Mouse (Mus musculus): Measurements from ENCODE around the gene Tsen15. TPM values are rescaled to one million over a fixed set of nuclear protein-coding genes. Genes with fewer than 3 reads are reported as not detected.

Gene Tsen15
- polyA plus RNA-seq, 1 experiment: 26.4 TPM

DNA sequence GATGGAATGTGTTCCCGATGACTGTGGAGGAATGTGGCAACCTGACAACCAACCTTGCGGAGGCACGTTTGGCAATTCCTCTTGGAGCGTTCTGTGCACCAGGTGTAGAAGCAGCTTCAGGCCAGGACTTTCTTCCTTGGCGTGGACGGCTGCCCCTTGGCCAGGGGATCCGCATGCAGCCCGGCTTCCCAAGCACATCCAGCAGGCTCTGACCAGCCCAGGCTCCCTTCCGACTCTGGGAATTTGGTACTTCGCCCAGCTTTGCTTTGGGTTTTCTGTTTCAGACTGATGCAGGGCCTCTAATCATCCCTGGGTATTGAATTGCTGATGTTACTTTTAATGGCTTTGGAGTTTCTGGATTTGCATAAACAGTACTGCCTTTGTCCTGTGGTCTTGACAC is 28.0 kb upstream of the Tsen15 start:
- H3K4me2 ChIP-seq (ENCODE audit: low read depth): no peak overlapping the region
- H3K4me3 ChIP-seq: no peak overlapping the region
- TF ChIP-seq SRF (IDR thresholded peaks at IDR 0.05; ENCODE audit: control insufficient read depth, insufficient read length, low read depth) (no peak), MAX (IDR thresholded peaks at IDR 0.05; ENCODE audit: low read depth) (no peak), TCF12 (IDR thresholded peaks at IDR 0.05; ENCODE audit: insufficient read depth, poor library complexity, severe bottlenecking) (no peak), TCF3 (IDR thresholded peaks at IDR 0.05; ENCODE audit: insufficient read length, low read depth) (no peak), POLR2A (IDR thresholded peaks at IDR 0.05; ENCODE audit: insufficient read length, low read depth) (no peak), POLR2AphosphoS2 (IDR thresholded peaks at IDR 0.05; ENCODE audit: insufficient read length, low read depth) (no peak), REST (IDR thresholded peaks at IDR 0.05; ENCODE audit: insufficient read depth, insufficient read length) (no peak)
- H3K27me3 ChIP-seq (ENCODE audit: control insufficient read depth, insufficient read depth, insufficient read length): peaks cover 42% of the 10 kb centered on the region
- no peaks in the 10 kb centered on the region for H3K79me2 ChIP-seq (ENCODE audit: control insufficient read depth, insufficient read depth)
- H3ac ChIP-seq (ENCODE audit: control insufficient read depth, insufficient read length): no peak overlapping the region
- H3K36me3 ChIP-seq (ENCODE audit: control insufficient read depth, insufficient read depth): no peaks in the 10 kb centered on the region

DNA sequence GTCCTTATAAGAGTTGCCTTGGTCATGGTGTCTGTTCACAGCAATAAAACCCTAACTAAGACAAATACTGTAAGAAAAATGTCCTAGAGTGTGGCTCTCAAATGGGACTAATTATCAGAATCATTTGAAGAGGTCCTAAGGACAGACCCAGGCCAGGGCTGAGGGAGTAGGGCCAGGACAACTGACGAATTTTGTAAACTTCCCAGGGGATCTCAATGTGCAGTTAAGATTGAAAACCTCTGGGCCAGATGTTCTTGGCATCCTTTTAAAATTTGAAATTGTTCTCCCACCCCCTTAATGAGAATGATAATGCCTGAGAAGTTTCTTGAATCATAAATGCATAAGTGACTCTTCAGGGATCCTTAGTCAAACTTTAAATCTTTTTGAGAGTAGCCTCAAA is 27.5 kb upstream of the Tsen15 start:
- Histone ChIP-seq H3K4me2 (ENCODE audit: low read depth) (no peak overlapping the region), H3K79me2 (ENCODE audit: control insufficient read depth, insufficient read depth) (no peaks in the 10 kb centered on the region), H3K27me3 (ENCODE audit: control insufficient read depth, insufficient read depth, insufficient read length) (peaks cover 37% of the 10 kb centered on the region), H3K4me3 (no peak overlapping the region), H3ac (ENCODE audit: control insufficient read depth, insufficient read length) (no peak overlapping the region), H3K36me3 (ENCODE audit: control insufficient read depth, insufficient read depth) (no peaks in the 10 kb centered on the region)
- TF ChIP-seq POLR2AphosphoS2 (IDR thresholded peaks at IDR 0.05; ENCODE audit: insufficient read length, low read depth) (no peak), TCF3 (IDR thresholded peaks at IDR 0.05; ENCODE audit: insufficient read length, low read depth) (no peak), MAX (IDR thresholded peaks at IDR 0.05; ENCODE audit: low read depth) (no peak), MYOG (IDR thresholded peaks at IDR 0.05; ENCODE audit: control insufficient read depth in 1 of 3, insufficient read depth in 1 of 3, insufficient read length in 2 of 3, low read depth in 2 of 3) (no peak), E2F4 (IDR thresholded peaks at IDR 0.05; ENCODE audit: insufficient read depth) (no peak), REST (IDR thresholded peaks at IDR 0.05; ENCODE audit: insufficient read depth, insufficient read length) (no peak), POLR2A (IDR thresholded peaks at IDR 0.05; ENCODE audit: insufficient read length, low read depth) (no peak), MYOD1 (IDR thresholded peaks at IDR 0.05; ENCODE audit: control insufficient read depth in 1 of 3, insufficient read length in 2 of 3, low read depth in 2 of 3) (no peak), TCF12 (IDR thresholded peaks at IDR 0.05; ENCODE audit: insufficient read depth, poor library complexity, severe bottlenecking) (no peak), SRF (IDR thresholded peaks at IDR 0.05; ENCODE audit: control insufficient read depth, insufficient read length, low read depth) (no peak), USF1 (IDR thresholded peaks at IDR 0.05; ENCODE audit: low read depth) (no peak), CEBPB (IDR thresholded peaks at IDR 0.05; ENCODE audit: insufficient read depth, poor library complexity, severe bottlenecking) (no peak)

GRCm38 (mm10) chr1:152413116-152413515 is 26.6 kb upstream of the Tsen15 start:
- no peaks in the 10 kb centered on the region for H3K36me3 ChIP-seq (ENCODE audit: control insufficient read depth, insufficient read depth)
- H3K27me3 ChIP-seq (ENCODE audit: control insufficient read depth, insufficient read depth, insufficient read length): peaks cover 32% of the 10 kb centered on the region
- no peak overlapping the region for H3K4me3 ChIP-seq
- H3ac ChIP-seq (ENCODE audit: control insufficient read depth, insufficient read length): no peak overlapping the region
- no peaks in the 10 kb centered on the region for H3K79me2 ChIP-seq (ENCODE audit: control insufficient read depth, insufficient read depth)
- no peak overlapping the region for H3K4me2 ChIP-seq (ENCODE audit: low read depth)
- no peak for TF ChIP-seq USF1 (IDR thresholded peaks at IDR 0.05; ENCODE audit: low read depth)
- TF ChIP-seq REST (IDR thresholded peaks at IDR 0.05; ENCODE audit: insufficient read depth, insufficient read length): no peak
- no peak for TF ChIP-seq MYOD1 (IDR thresholded peaks at IDR 0.05; ENCODE audit: control insufficient read depth in 1 of 3, insufficient read length in 2 of 3, low read depth in 2 of 3)
- TF ChIP-seq SRF (IDR thresholded peaks at IDR 0.05; ENCODE audit: control insufficient read depth, insufficient read length, low read depth): no peak
- TF ChIP-seq CEBPB (IDR thresholded peaks at IDR 0.05; ENCODE audit: insufficient read depth, poor library complexity, severe bottlenecking): no peak
- TF ChIP-seq POLR2AphosphoS2 (IDR thresholded peaks at IDR 0.05; ENCODE audit: insufficient read length, low read depth): no peak
- TF ChIP-seq MYOG (IDR thresholded peaks at IDR 0.05; ENCODE audit: control insufficient read depth in 1 of 3, insufficient read depth in 1 of 3, insufficient read length in 2 of 3, low read depth in 2 of 3): no peak
- no peak for TF ChIP-seq MAX (IDR thresholded peaks at IDR 0.05; ENCODE audit: low read depth)
- no peak for TF ChIP-seq E2F4 (IDR thresholded peaks at IDR 0.05; ENCODE audit: insufficient read depth)
- TF ChIP-seq TCF12 (IDR thresholded peaks at IDR 0.05; ENCODE audit: insufficient read depth, poor library complexity, severe bottlenecking): no peak
- TF ChIP-seq TCF3 (IDR thresholded peaks at IDR 0.05; ENCODE audit: insufficient read length, low read depth): no peak
- TF ChIP-seq POLR2A (IDR thresholded peaks at IDR 0.05; ENCODE audit: insufficient read length, low read depth): no peak

DNA sequence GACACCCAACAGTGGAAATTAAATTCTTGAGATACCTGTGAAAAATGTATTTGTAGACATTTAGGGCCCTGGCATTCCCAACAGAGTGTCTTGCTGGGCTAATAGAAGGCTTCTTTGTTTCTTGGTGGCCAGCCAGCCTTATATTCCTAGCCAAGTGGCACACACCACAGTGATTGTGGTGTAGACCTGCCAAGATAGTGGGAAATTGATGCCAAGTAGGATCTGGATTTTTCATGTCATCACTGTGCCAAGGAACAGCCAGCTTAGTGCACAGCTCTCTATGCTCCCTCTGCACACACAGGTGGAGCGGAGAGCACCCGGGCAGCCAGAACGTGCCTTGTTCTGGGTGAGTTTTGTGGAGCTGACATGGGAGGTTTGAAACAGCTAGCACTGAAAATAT is 24.2 kb upstream of the Tsen15 start:
- TF ChIP-seq MAX (IDR thresholded peaks at IDR 0.05; ENCODE audit: low read depth) (no peak), E2F4 (IDR thresholded peaks at IDR 0.05; ENCODE audit: insufficient read depth) (no peak), MYOG (IDR thresholded peaks at IDR 0.05; ENCODE audit: control insufficient read depth in 1 of 3, insufficient read depth in 1 of 3, insufficient read length in 2 of 3, low read depth in 2 of 3) (no peak), REST (IDR thresholded peaks at IDR 0.05; ENCODE audit: insufficient read depth, insufficient read length) (no peak), TCF3 (IDR thresholded peaks at IDR 0.05; ENCODE audit: insufficient read length, low read depth) (no peak), CEBPB (IDR thresholded peaks at IDR 0.05; ENCODE audit: insufficient read depth, poor library complexity, severe bottlenecking) (no peak), TCF12 (IDR thresholded peaks at IDR 0.05; ENCODE audit: insufficient read depth, poor library complexity, severe bottlenecking) (no peak), POLR2AphosphoS2 (IDR thresholded peaks at IDR 0.05; ENCODE audit: insufficient read length, low read depth) (no peak), USF1 (IDR thresholded peaks at IDR 0.05; ENCODE audit: low read depth) (no peak), POLR2A (IDR thresholded peaks at IDR 0.05; ENCODE audit: insufficient read length, low read depth) (no peak), SRF (IDR thresholded peaks at IDR 0.05; ENCODE audit: control insufficient read depth, insufficient read length, low read depth) (no peak)
- H3K27me3 ChIP-seq (ENCODE audit: control insufficient read depth, insufficient read depth, insufficient read length): peaks cover 22% of the 10 kb centered on the region
- no peak overlapping the region for H3ac ChIP-seq (ENCODE audit: control insufficient read depth, insufficient read length)
- H3K4me2 ChIP-seq (ENCODE audit: low read depth): no peak overlapping the region
- H3K4me3 ChIP-seq: no peak overlapping the region
- H3K36me3 ChIP-seq (ENCODE audit: control insufficient read depth, insufficient read depth): no peaks in the 10 kb centered on the region
- no peaks in the 10 kb centered on the region for H3K79me2 ChIP-seq (ENCODE audit: control insufficient read depth, insufficient read depth)

GRCm38 (mm10) chr1:152409356-152409755 is 22.9 kb upstream of the Tsen15 start:
- H3K4me2 ChIP-seq (ENCODE audit: low read depth): no peak overlapping the region
- no peak overlapping the region for H3K4me3 ChIP-seq
- no peaks in the 10 kb centered on the region for H3K79me2 ChIP-seq (ENCODE audit: control insufficient read depth, insufficient read depth)
- H3K36me3 ChIP-seq (ENCODE audit: control insufficient read depth, insufficient read depth): no peaks in the 10 kb centered on the region
- TF ChIP-seq E2F4 (IDR thresholded peaks at IDR 0.05; ENCODE audit: insufficient read depth) (no peak), REST (IDR thresholded peaks at IDR 0.05; ENCODE audit: insufficient read depth, insufficient read length) (no peak), MAX (IDR thresholded peaks at IDR 0.05; ENCODE audit: low read depth) (no peak), USF1 (IDR thresholded peaks at IDR 0.05; ENCODE audit: low read depth) (no peak), MYOG (IDR thresholded peaks at IDR 0.05; ENCODE audit: control insufficient read depth in 1 of 3, insufficient read depth in 1 of 3, insufficient read length in 2 of 3, low read depth in 2 of 3) (no peak), MYOD1 (IDR thresholded peaks at IDR 0.05; ENCODE audit: control insufficient read depth in 1 of 3, insufficient read length in 2 of 3, low read depth in 2 of 3) (no peak), SRF (IDR thresholded peaks at IDR 0.05; ENCODE audit: control insufficient read depth, insufficient read length, low read depth) (no peak), TCF3 (IDR thresholded peaks at IDR 0.05; ENCODE audit: insufficient read length, low read depth) (no peak), TCF12 (IDR thresholded peaks at IDR 0.05; ENCODE audit: insufficient read depth, poor library complexity, severe bottlenecking) (no peak), POLR2AphosphoS2 (IDR thresholded peaks at IDR 0.05; ENCODE audit: insufficient read length, low read depth) (no peak), POLR2A (IDR thresholded peaks at IDR 0.05; ENCODE audit: insufficient read length, low read depth) (no peak), CEBPB (IDR thresholded peaks at IDR 0.05; ENCODE audit: insufficient read depth, poor library complexity, severe bottlenecking) (no peak)
- peaks cover 11% of the 10 kb centered on the region for H3K27me3 ChIP-seq (ENCODE audit: control insufficient read depth, insufficient read depth, insufficient read length)
- no peak overlapping the region for H3ac ChIP-seq (ENCODE audit: control insufficient read depth, insufficient read length)
